Mouse (Mus musculus): ENCODE results near the gene Ebf3. TPM values are rescaled to one million over a fixed set of nuclear protein-coding genes. Genes with fewer than 3 reads are reported as not detected.

Gene Ebf3
- polyA plus RNA-seq, 1 experiment from 2014 or later, result 9.8 TPM

DNA sequence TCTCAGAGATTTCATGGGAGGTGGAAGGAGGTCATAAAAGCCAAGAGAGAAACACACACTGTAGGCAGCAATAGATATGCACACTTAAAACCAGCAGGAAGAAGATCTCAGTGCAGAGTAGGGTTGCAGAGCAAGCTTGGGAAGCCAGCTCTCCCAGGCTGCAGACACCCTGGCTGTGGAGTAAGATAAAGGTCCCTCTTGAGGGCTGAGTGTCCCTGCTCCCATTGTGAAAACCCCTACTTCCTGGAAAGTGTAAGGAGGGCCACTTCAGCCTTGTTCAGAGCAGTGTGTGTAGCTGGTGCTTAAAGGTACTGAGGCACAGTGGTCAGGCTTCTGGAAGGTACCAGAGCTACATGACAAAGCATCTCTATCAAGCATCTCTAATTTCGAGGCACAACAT, 100.8 kb downstream of the Ebf3 start:
- Histone ChIP-seq H3K27ac (replicated peaks; ENCODE audit: low read depth, low read length) (no peak overlapping the region), H3K36me3 (ENCODE audit: control insufficient read depth, insufficient read depth, low read length) (no peaks in the 10 kb centered on the region; the same call in 1 of the 2 replicates), H3K4me1 (ENCODE audit: control insufficient read depth, insufficient read depth, low read length) (peaks cover 9% of the 10 kb centered on the region; the same call in 1 of the 2 replicates), H3K4me3 (ENCODE audit: low read depth, low read length) (no peak overlapping the region), H3K9me3 (ENCODE audit: control insufficient read depth, low read length) (no peaks in the 10 kb centered on the region), H3K4me2 (ENCODE audit: low read depth, severe bottlenecking) (no peak overlapping the region), H3K27me3 (ENCODE audit: control insufficient read depth, insufficient read depth, low read length) (no peaks in the 10 kb centered on the region), H3K9ac (ENCODE audit: low read length) (no peak overlapping the region)
- WGBS, result 86% methylated on average over 1 of the region's 1 CpGs
- ATAC-seq (ENCODE audit: insufficient number of reproducible peaks, low FRiP score, low TSS enrichment, low read depth) (no peak), DNase-seq (ENCODE audit: low spot score) (no peak)

GRCm38 (mm10) chr7:137211332-137211731, 102.9 kb downstream of the Ebf3 start:
- 25% methylated on average over 4 of the region's 4 CpGs for WGBS
- no peaks in the 10 kb centered on the region for H3K27me3 ChIP-seq (ENCODE audit: control insufficient read depth, insufficient read depth, low read length)
- H3K4me1 ChIP-seq (ENCODE audit: control insufficient read depth, insufficient read depth, low read length), result peaks cover 23% of the 10 kb centered on the region
- no peaks in the 10 kb centered on the region for H3K9me3 ChIP-seq (ENCODE audit: control insufficient read depth, low read length)
- H3K4me2 ChIP-seq (ENCODE audit: low read depth, severe bottlenecking), result no peak overlapping the region
- H3K36me3 ChIP-seq (ENCODE audit: control insufficient read depth, insufficient read depth, low read length), result no peaks in the 10 kb centered on the region
- no peak for DNase-seq (ENCODE audit: low spot score)
- no peak for ATAC-seq (ENCODE audit: insufficient number of reproducible peaks, low FRiP score, low TSS enrichment, low read depth)
- no peak overlapping the region for H3K4me3 ChIP-seq (ENCODE audit: low read depth, low read length)
- H3K27ac ChIP-seq (replicated peaks; ENCODE audit: low read depth, low read length), result no peak overlapping the region
- H3K9ac ChIP-seq (ENCODE audit: low read length), result no peak overlapping the region

- 66% methylated on average over 15 of the region's 15 CpGs for WGBS
- H3K36me3 ChIP-seq (ENCODE audit: control insufficient read depth, insufficient read depth, low read length), result no peaks in the 10 kb centered on the region
- no peak overlapping the region for H3K9ac ChIP-seq (ENCODE audit: low read length)
- peaks cover 24% of the 10 kb centered on the region for H3K4me1 ChIP-seq (ENCODE audit: control insufficient read depth, insufficient read depth, low read length)
- H3K9me3 ChIP-seq (ENCODE audit: control insufficient read depth, low read length), result no peaks in the 10 kb centered on the region
- no peak overlapping the region for H3K27ac ChIP-seq (replicated peaks; ENCODE audit: low read depth, low read length)
- H3K27me3 ChIP-seq (ENCODE audit: control insufficient read depth, insufficient read depth, low read length), result no peaks in the 10 kb centered on the region
- H3K4me3 ChIP-seq (ENCODE audit: low read depth, low read length), result no peak overlapping the region
- DNase-seq (ENCODE audit: low spot score) (no peak), ATAC-seq (ENCODE audit: insufficient number of reproducible peaks, low FRiP score, low TSS enrichment, low read depth) (no peak)
- no peak overlapping the region for H3K4me2 ChIP-seq (ENCODE audit: low read depth, severe bottlenecking)
Observed at GRCm38 (mm10) chr7:137209688-137210345, 104.4 kb downstream of the Ebf3 start.

- Histone ChIP-seq H3K4me2 (ENCODE audit: low read depth, severe bottlenecking) (no peak overlapping the region), H3K27me3 (ENCODE audit: control insufficient read depth, insufficient read depth, low read length) (no peaks in the 10 kb centered on the region), H3K36me3 (ENCODE audit: control insufficient read depth, insufficient read depth, low read length) (no peaks in the 10 kb centered on the region), H3K9me3 (ENCODE audit: control insufficient read depth, low read length) (no peaks in the 10 kb centered on the region), H3K9ac (ENCODE audit: low read length) (no peak overlapping the region), H3K4me3 (ENCODE audit: low read depth, low read length) (no peak overlapping the region), H3K4me1 (ENCODE audit: control insufficient read depth, insufficient read depth, low read length) (peaks cover 24% of the 10 kb centered on the region), H3K27ac (replicated peaks; ENCODE audit: low read depth, low read length) (no peak overlapping the region)
- DNase-seq (ENCODE audit: low spot score) (no peak), ATAC-seq (ENCODE audit: insufficient number of reproducible peaks, low FRiP score, low TSS enrichment, low read depth) (no peak)
- WGBS, result 3% methylated on average over 5 of the region's 5 CpGs
Observed at GRCm38 (mm10) chr7:137208556-137208955, 105.7 kb downstream of the Ebf3 start.

- Histone ChIP-seq H3K4me3 (ENCODE audit: low read depth, low read length) (no peak overlapping the region), H3K27me3 (ENCODE audit: control insufficient read depth, insufficient read depth, low read length) (no peaks in the 10 kb centered on the region; the same call in 1 of the 2 replicates), H3K4me1 (ENCODE audit: control insufficient read depth, insufficient read depth, low read length) (peaks cover 24% of the 10 kb centered on the region), H3K4me2 (ENCODE audit: low read depth, severe bottlenecking) (peak overlapping the region; percentile 18; the same call in 1 of the 2 replicates), H3K36me3 (ENCODE audit: control insufficient read depth, insufficient read depth, low read length) (no peaks in the 10 kb centered on the region; the same call in 1 of the 2 replicates), H3K27ac (replicated peaks; ENCODE audit: low read depth, low read length) (no peak overlapping the region), H3K9me3 (ENCODE audit: control insufficient read depth, low read length) (no peaks in the 10 kb centered on the region), H3K9ac (ENCODE audit: low read length) (no peak overlapping the region)
- peak; percentile 36; the same call in 1 of the 2 replicates for ATAC-seq (ENCODE audit: insufficient number of reproducible peaks, low FRiP score, low TSS enrichment, low read depth)
- DNase-seq (ENCODE audit: low spot score), result no peak
- WGBS, result 44% methylated on average over 21 of the region's 21 CpGs
Observed at GRCm38 (mm10) chr7:137206770-137207285, 107.4 kb downstream of the Ebf3 start.

DNA sequence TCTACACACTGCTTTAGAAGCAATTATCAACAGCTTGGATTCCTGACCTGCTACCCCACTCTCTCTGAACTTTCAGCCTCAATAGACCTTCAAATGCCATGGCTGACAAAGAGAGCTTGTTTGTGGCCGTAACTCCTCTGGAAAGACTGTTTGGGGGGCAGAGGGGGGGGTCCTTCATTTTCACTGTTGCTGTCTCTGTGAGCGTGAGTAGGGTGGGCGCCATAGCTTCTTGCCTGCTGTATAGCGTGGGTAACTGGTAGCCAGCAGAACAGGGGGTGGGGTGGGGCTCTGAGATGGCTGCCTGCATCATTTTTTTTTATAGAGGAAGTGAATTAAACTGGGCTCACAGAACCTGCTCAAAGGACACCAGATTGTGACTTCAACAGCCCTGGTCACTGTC, 114.7 kb downstream of the Ebf3 start:
- DNase-seq (ENCODE audit: low spot score) (no peak), ATAC-seq (ENCODE audit: insufficient number of reproducible peaks, low FRiP score, low TSS enrichment, low read depth) (no peak)
- Histone ChIP-seq H3K9ac (ENCODE audit: low read length) (no peak overlapping the region), H3K4me1 (ENCODE audit: control insufficient read depth, insufficient read depth, low read length) (no peaks in the 10 kb centered on the region), H3K9me3 (ENCODE audit: control insufficient read depth, low read length) (no peaks in the 10 kb centered on the region), H3K4me2 (ENCODE audit: low read depth, severe bottlenecking) (no peak overlapping the region), H3K27me3 (ENCODE audit: control insufficient read depth, insufficient read depth, low read length) (no peaks in the 10 kb centered on the region; the same call in 1 of the 2 replicates), H3K36me3 (ENCODE audit: control insufficient read depth, insufficient read depth, low read length) (peaks cover 2% of the 10 kb centered on the region; the same call in 1 of the 2 replicates), H3K27ac (replicated peaks; ENCODE audit: low read depth, low read length) (no peak overlapping the region), H3K4me3 (ENCODE audit: low read depth, low read length) (no peak overlapping the region)
- 85% methylated on average over 4 of the region's 4 CpGs for WGBS

DNA sequence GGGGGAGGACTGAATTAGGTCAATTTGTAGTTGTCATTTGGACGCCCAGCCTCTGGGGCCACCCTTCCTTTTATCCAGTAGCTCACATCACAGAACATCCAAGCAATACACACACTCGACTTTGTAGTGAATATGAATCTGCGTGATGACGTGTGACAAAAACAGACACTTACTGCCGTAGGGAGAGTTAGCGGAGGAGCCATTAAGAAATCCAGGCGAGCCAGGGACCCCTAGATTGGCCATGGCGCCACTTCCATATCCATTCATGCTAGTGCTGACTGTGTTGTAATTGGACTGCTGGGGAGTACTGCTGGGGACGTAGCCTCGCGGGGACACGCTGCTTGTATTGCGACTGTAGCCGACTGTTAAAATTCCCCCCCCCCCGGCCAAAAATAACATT, 115.3 kb downstream of the Ebf3 start:
- Histone ChIP-seq H3K4me1 (ENCODE audit: control insufficient read depth, insufficient read depth, low read length) (no peaks in the 10 kb centered on the region), H3K27me3 (ENCODE audit: control insufficient read depth, insufficient read depth, low read length) (no peaks in the 10 kb centered on the region; the same call in 1 of the 2 replicates), H3K36me3 (ENCODE audit: control insufficient read depth, insufficient read depth, low read length) (peaks cover 2% of the 10 kb centered on the region; the same call in 1 of the 2 replicates), H3K9ac (ENCODE audit: low read length) (no peak overlapping the region), H3K9me3 (ENCODE audit: control insufficient read depth, low read length) (no peaks in the 10 kb centered on the region), H3K4me2 (ENCODE audit: low read depth, severe bottlenecking) (no peak overlapping the region), H3K4me3 (ENCODE audit: low read depth, low read length) (no peak overlapping the region), H3K27ac (replicated peaks; ENCODE audit: low read depth, low read length) (no peak overlapping the region)
- DNase-seq (ENCODE audit: low spot score) (no peak), ATAC-seq (ENCODE audit: insufficient number of reproducible peaks, low FRiP score, low TSS enrichment, low read depth) (no peak)
- WGBS, result 92% methylated on average over 15 of the region's 15 CpGs

DNA sequence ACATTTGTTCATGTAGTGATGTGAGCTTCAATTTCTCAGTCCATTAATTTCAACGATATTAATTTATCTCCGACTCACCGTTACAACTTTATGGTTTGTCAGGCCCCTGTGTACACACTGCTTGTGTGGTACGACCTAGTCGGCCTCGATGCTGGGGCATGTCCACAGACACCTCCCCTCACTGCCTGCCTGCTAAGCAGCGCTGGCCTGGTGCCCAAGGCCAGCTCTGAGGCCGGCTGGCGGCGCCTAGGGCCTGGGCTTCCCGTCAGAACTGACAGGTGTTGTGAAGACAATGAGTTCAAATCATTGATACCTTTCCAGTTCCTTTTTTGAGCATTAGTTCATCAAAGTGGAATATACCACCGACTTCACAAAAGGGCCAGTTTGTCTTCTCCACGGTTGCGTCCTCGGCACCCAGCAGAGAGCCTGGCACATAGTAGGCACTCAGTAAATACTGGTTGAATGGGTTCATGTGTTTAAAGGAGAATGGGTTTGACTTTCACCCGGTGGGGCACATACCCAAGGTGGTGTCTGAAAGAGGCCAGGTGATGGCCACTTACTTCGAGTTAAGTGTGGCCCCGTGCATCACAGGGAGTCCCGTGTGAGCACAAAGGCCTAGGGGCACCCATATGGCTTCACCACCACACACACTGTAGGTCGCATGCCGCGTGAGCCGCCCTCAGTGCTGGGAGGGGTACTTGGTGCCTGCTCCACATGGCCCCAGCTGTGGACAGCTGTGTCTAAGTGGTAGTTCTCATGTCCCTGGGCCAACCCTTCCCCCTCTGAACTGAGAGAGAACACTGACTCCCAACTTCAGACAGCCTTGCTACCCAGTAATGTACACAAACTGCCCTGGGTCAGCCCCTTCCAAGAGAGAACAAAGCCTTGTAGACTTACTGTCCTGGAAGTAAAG, 116.9 kb downstream of the Ebf3 start:
- no peak overlapping the region for H3K9ac ChIP-seq (ENCODE audit: low read length)
- no peak for DNase-seq (ENCODE audit: low spot score)
- no peaks in the 10 kb centered on the region for H3K4me1 ChIP-seq (ENCODE audit: control insufficient read depth, insufficient read depth, low read length)
- no peak overlapping the region for H3K27ac ChIP-seq (replicated peaks; ENCODE audit: low read depth, low read length)
- WGBS, result 94% methylated on average over 23 of the region's 23 CpGs
- no peaks in the 10 kb centered on the region; the same call in 1 of the 2 replicates for H3K27me3 ChIP-seq (ENCODE audit: control insufficient read depth, insufficient read depth, low read length)
- no peaks in the 10 kb centered on the region for H3K9me3 ChIP-seq (ENCODE audit: control insufficient read depth, low read length)
- ATAC-seq (ENCODE audit: insufficient number of reproducible peaks, low FRiP score, low TSS enrichment, low read depth), result no peak
- no peak overlapping the region for H3K4me3 ChIP-seq (ENCODE audit: low read depth, low read length)
- H3K4me2 ChIP-seq (ENCODE audit: low read depth, severe bottlenecking), result no peak overlapping the region
- peaks cover 2% of the 10 kb centered on the region; the same call in 1 of the 2 replicates for H3K36me3 ChIP-seq (ENCODE audit: control insufficient read depth, insufficient read depth, low read length)
